Mouse (Mus musculus) adrenal gland (tissue): ENCODE results near the gene Sart3.
"Not testable (repeated sequence)": the region's sequence is repeated elsewhere in the genome, so short reads cannot be mapped to it uniquely, and the experiment has no call there.

Source experiments
- intact Hi-C: fragments of 180-260 bp; cut with DNase I; formaldehyde crosslinking; loops from one replicate; pipeline ENCODE4 v1.15.1; 2025

The Sart3 gene

GRCm38 (mm10) chr5:113791197-113792095 is 19.1 kb upstream of the Sart3 start:
- intact Hi-C loops: no loop called here

GRCm38 (mm10) chr5:113790453-113791196 is 18.3 kb upstream of the Sart3 start:
- intact Hi-C loops: no loop called here

GRCm38 (mm10) chr5:113789075-113789788 is 16.9 kb upstream of the Sart3 start:
- intact Hi-C loops: no loop called here

- intact Hi-C loops: no loop called here
Observed at GRCm38 (mm10) chr5:113788645-113789044, 16.3 kb upstream of the Sart3 start.

- intact Hi-C loops: no loop called here
Observed at GRCm38 (mm10) chr5:113786985-113787384, 14.7 kb upstream of the Sart3 start.

GRCm38 (mm10) chr5:113784104-113784503 is 11.8 kb upstream of the Sart3 start:
- intact Hi-C loops: not testable (repeated sequence)

GRCm38 (mm10) chr5:113783581-113784001 is 11.3 kb upstream of the Sart3 start:
- intact Hi-C loops: no loop called here

GRCm38 (mm10) chr5:113782624-113783023 is 10.3 kb upstream of the Sart3 start:
- intact Hi-C loops: no loop called here

GRCm38 (mm10) chr5:113781875-113782274 is 9.6 kb upstream of the Sart3 start:
- intact Hi-C loops: no loop called here

GRCm38 (mm10) chr5:113781254-113781653 is 8.9 kb upstream of the Sart3 start:
- intact Hi-C loops: no loop called here

- intact Hi-C loops: no loop called here
Observed at GRCm38 (mm10) chr5:113780763-113781162, 8.5 kb upstream of the Sart3 start.

GRCm38 (mm10) chr5:113780082-113780752 is 7.9 kb upstream of the Sart3 start:
- intact Hi-C loops: no loop called here

- intact Hi-C loops: no loop called here
Observed at GRCm38 (mm10) chr5:113779569-113779968, 7.3 kb upstream of the Sart3 start.

- intact Hi-C loops: not testable (repeated sequence)
Observed at GRCm38 (mm10) chr5:113777728-113778127, 5.4 kb upstream of the Sart3 start.

GRCm38 (mm10) chr5:113776896-113777226 is 4.6 kb upstream of the Sart3 start:
- intact Hi-C loops: no loop called here

GRCm38 (mm10) chr5:113776128-113776895 is 4.0 kb upstream of the Sart3 start:
- intact Hi-C loops: no loop called here

GRCm38 (mm10) chr5:113775585-113775984 is 3.3 kb upstream of the Sart3 start:
- intact Hi-C loops: no loop called here

- intact Hi-C loops: loop anchor here (1.0 kb wide), 1 partner anchor 42 kb away; no protein-coding TSS in a partner anchor
Observed at GRCm38 (mm10) chr5:113773664-113774063, 1.4 kb upstream of the Sart3 start.

GRCm38 (mm10) chr5:113772905-113773519 is 702 bp upstream of the Sart3 start:
- intact Hi-C loops: loop anchor here (1.0 kb wide), 1 partner anchor 42 kb away; no protein-coding TSS in a partner anchor
